In the genomic region with DNA sequence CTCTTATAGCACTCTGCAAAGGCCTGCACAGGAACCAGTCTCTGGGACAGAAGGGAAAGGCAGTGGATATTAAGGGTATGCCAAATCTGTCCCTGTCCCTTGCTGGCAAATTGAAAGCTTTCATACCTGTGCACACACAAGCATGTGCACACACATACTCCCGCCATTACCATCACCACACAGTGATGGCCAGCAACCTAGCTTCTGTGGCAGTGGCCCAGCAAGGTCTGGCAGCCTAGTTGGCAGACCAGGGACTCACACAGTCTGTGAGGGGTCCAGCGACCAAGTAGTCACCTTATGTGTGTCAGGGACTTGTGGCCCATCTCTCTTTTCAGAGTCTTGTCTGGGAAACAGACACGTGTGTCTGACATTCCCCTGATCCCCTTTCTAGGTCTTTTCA, we compare ENCODE assay signal across 8 mouse cellular contexts. TPM values are rescaled to one million over a fixed set of nuclear protein-coding genes. Genes with fewer than 3 reads are reported as not detected.
A peak's percentile ranks its signal among the peaks of the same experiment; 100 is the strongest.
DNase-seq lines count a peak whose midpoint lies in the region; ATAC-seq lines count a peak whose summit lies in the region.

No protein-coding gene starts in this region.

- H3K27me3 ChIP-seq in heart, embryonic 14.5 days (ENCODE audit: control insufficient read depth, insufficient read depth, low read length) = no peaks in the 10 kb centered on the region
- H3K27me3 ChIP-seq in embryonic facial prominence, embryonic 10.5 days (replicated peaks; ENCODE audit: low read depth, poor library complexity, severe bottlenecking) = no peaks in the 10 kb centered on the region
- H3K27me3 ChIP-seq in hindbrain, embryonic 14.5 days (ENCODE audit: control insufficient read depth, insufficient read depth, low read length) = no peaks in the 10 kb centered on the region
- no peaks in the 10 kb centered on the region for H3K27me3 ChIP-seq in midbrain, embryonic 11.5 days (ENCODE audit: control insufficient read depth, insufficient read depth, low read length)

- H3K9ac ChIP-seq in heart, embryonic 14.5 days (ENCODE audit: low read length) = peak overlapping the region; percentile 75; the same call in 1 of the 2 replicates
- H3K9ac ChIP-seq in hindbrain, embryonic 14.5 days = 0 out of 2 replicates have a peak overlapping the region, but pooled peaks have one; percentile 67
- H3K9ac ChIP-seq in midbrain, embryonic 11.5 days (ENCODE audit: low read length) = 0 out of 2 replicates have a peak overlapping the region, but pooled peaks have one; percentile 2

- peak overlapping the region; percentile 70 to 74; a peak in 2 of 4 replicates for H3K27ac ChIP-seq in heart, embryonic 14.5 days (replicated peaks in 1 of 2; ENCODE audit: control insufficient read depth in 1 of 2, insufficient read depth in 1 of 2, low read depth in 2 of 2, low read length in 2 of 2)
- peak overlapping the region; percentile 90 for H3K27ac ChIP-seq in embryonic facial prominence, embryonic 10.5 days (replicated peaks)
- H3K27ac ChIP-seq in hindbrain, embryonic 14.5 days = no peak overlapping the region
- no peak overlapping the region; the same call in 1 of the 2 replicates for H3K27ac ChIP-seq in midbrain, embryonic 11.5 days (ENCODE audit: low read depth, low read length)

- ATAC-seq in heart, embryonic 14.5 days (ENCODE audit: insufficient number of reproducible peaks, insufficient read depth, low FRiP score, low read depth) = no peak
- no peak for ATAC-seq in hindbrain, embryonic 14.5 days (ENCODE audit: low FRiP score)
- no peak for ATAC-seq in midbrain, embryonic 11.5 days (ENCODE audit: low FRiP score)

- no peak overlapping the region for H3K4me3 ChIP-seq in heart, embryonic 14.5 days (ENCODE audit: control insufficient read depth in 1 of 2, insufficient read depth in 1 of 2, low read depth in 1 of 2, low read length in 2 of 2)
- H3K4me3 ChIP-seq in embryonic facial prominence, embryonic 10.5 days = peak overlapping the region; percentile 57
- H3K4me3 ChIP-seq in hindbrain, embryonic 14.5 days (replicated peaks; ENCODE audit: low read length) = no peak overlapping the region
- H3K4me3 ChIP-seq in midbrain, embryonic 11.5 days (ENCODE audit: low read depth, low read length) = no peak overlapping the region

- 59% methylated on average over 3 of the region's 3 CpGs for WGBS in heart, embryonic 14.5 days
- 61% methylated on average over 3 of the region's 3 CpGs for WGBS in embryonic facial prominence, embryonic 10.5 days
- WGBS in hindbrain, embryonic 14.5 days = 60% methylated on average over 3 of the region's 3 CpGs
- 63% methylated on average over 3 of the region's 3 CpGs for WGBS in midbrain, embryonic 11.5 days

- no peaks in the 10 kb centered on the region for H3K9me3 ChIP-seq in heart, embryonic 14.5 days (ENCODE audit: control insufficient read depth, low read length)
- no peaks in the 10 kb centered on the region for H3K9me3 ChIP-seq in embryonic facial prominence, embryonic 10.5 days
- no peaks in the 10 kb centered on the region for H3K9me3 ChIP-seq in hindbrain, embryonic 14.5 days (ENCODE audit: control insufficient read depth, low read length)
- H3K9me3 ChIP-seq in midbrain, embryonic 11.5 days (ENCODE audit: control insufficient read depth, low read length) = no peaks in the 10 kb centered on the region

- peak overlapping the region; percentile 97 for H3K4me2 ChIP-seq in heart, embryonic 14.5 days (ENCODE audit: low read length)
- peak overlapping the region; percentile 75; the same call in 1 of the 2 replicates for H3K4me2 ChIP-seq in hindbrain, embryonic 14.5 days (replicated peaks)
- no peak overlapping the region for H3K4me2 ChIP-seq in midbrain, embryonic 11.5 days

- peaks cover 35 to 66% of the 10 kb centered on the region in 2 experiments for H3K4me1 ChIP-seq in heart, embryonic 14.5 days (ENCODE audit: control insufficient read depth in 2 of 2, insufficient read depth in 2 of 2, low read length in 2 of 2)
- peaks cover 86% of the 10 kb centered on the region for H3K4me1 ChIP-seq in embryonic facial prominence, embryonic 10.5 days
- H3K4me1 ChIP-seq in hindbrain, embryonic 14.5 days (replicated peaks; ENCODE audit: control insufficient read depth, insufficient read depth, low read length) = peaks cover 54% of the 10 kb centered on the region
- H3K4me1 ChIP-seq in midbrain, embryonic 11.5 days (ENCODE audit: control insufficient read depth, insufficient read depth, low read length) = peaks cover 48% of the 10 kb centered on the region

- DNase-seq in heart, adult 18-20 months = no peak
- DNase-seq in embryonic facial prominence, embryonic 10.5 days (ENCODE audit: low spot score) = no peak
- DNase-seq in hindbrain, embryonic 14.5 days (ENCODE audit: low spot score) = no peak
- DNase-seq in midbrain, embryonic 11.5 days (ENCODE audit: low spot score, missing footprints) = no peak
- DNase-seq in gastrocnemius, postnatal 25 days = no peak
- DNase-seq in kidney, adult 8-10 months = no peak
- no peak for DNase-seq in kidney, postnatal 14 days

- H3K36me3 ChIP-seq in heart, embryonic 14.5 days (ENCODE audit: control insufficient read depth, insufficient read depth, low read length) = peaks cover 12% of the 10 kb centered on the region
- peaks cover 26% of the 10 kb centered on the region for H3K36me3 ChIP-seq in embryonic facial prominence, embryonic 10.5 days (replicated peaks)
- peaks cover 5% of the 10 kb centered on the region; the same call in 1 of the 2 replicates for H3K36me3 ChIP-seq in hindbrain, embryonic 14.5 days (replicated peaks; ENCODE audit: control insufficient read depth, insufficient read depth)
- peaks cover 3% of the 10 kb centered on the region; the same call in 1 of the 2 replicates for H3K36me3 ChIP-seq in midbrain, embryonic 11.5 days (ENCODE audit: control insufficient read depth, insufficient read depth, low read length)

RNA-seq across cellular contexts. Expression of gene Srebf1, which starts 11.2 kb away (rescaled TPM):
- polyA plus RNA-seq in heart, embryonic 14.5 days (2014; fragmentation: Nextera tagmentation; extraction: Ambion mirVana) = 37.9 and 45.3 TPM in 2 replicates
- total RNA-seq in heart, adult 18-20 months (2021) = 10 to 100 TPM; 25.7 to 36.6 TPM
- polyA plus RNA-seq in embryonic facial prominence, embryonic 10.5 days (2016; fragmentation: Nextera tagmentation; extraction: Ambion mirVana) = 50.9 and 52.1 TPM in 2 replicates
- 37.3 and 40.3 TPM in 2 replicates for polyA plus RNA-seq in hindbrain, embryonic 14.5 days (2014; fragmentation: Nextera tagmentation; extraction: Ambion mirVana)
- 38.3 and 41.1 TPM in 2 replicates for polyA plus RNA-seq in midbrain, embryonic 11.5 days (2014; fragmentation: Nextera tagmentation; extraction: Ambion mirVana)
- 10 to 100 TPM; 16.8 to 20.0 TPM for total RNA-seq in gastrocnemius, postnatal 25 days (2021)

Comparison
In these comparisons a context has a peak if more than half of its experiments do, and no peak if none do; other contexts are left out.
1. H3K27ac ChIP-seq: peak in heart, embryonic 14.5 days (2 of 2) and embryonic facial prominence, embryonic 10.5 days (single experiment); none in hindbrain, embryonic 14.5 days (single experiment) and midbrain, embryonic 11.5 days (single experiment).
2. H3K9ac ChIP-seq: peak in every context shown above with its lines; median percentile 75 in heart, embryonic 14.5 days; 67 in hindbrain, embryonic 14.5 days; 2 in midbrain, embryonic 11.5 days.